Mouse (Mus musculus) retina, embryonic 14.5 days (tissue): Measurements from ENCODE around the gene Rin1.

Source experiments
- DNase-seq: peaks from one replicate; pipeline ENCODE4 v3.0.0-alpha.2; 2015; ENCODE audit warnings: low spot score

The Rin1 gene

GRCm38 (mm10) chr19:5041588-5041987 is 8.7 kb upstream of the Rin1 start:
- no peak for DNase-seq

- DNase-seq = no peak
Measured at GRCm38 (mm10) chr19:5045531-5045930, 4.8 kb upstream of the Rin1 start.

GRCm38 (mm10) chr19:5048138-5049056 is 1.9 kb upstream of the Rin1 start:
- DNase-seq = no peak

GRCm38 (mm10) chr19:5049325-5049724 is 956 bp upstream of the Rin1 start:
- no peak for DNase-seq

GRCm38 (mm10) chr19:5051031-5051430 is 750 bp downstream of the Rin1 start:
- DNase-seq = no peak

GRCm38 (mm10) chr19:5051515-5051914 is 1.2 kb downstream of the Rin1 start:
- DNase-seq = no peak

- no peak for DNase-seq
Measured at GRCm38 (mm10) chr19:5052166-5052822, 2.0 kb downstream of the Rin1 start.

- no peak for DNase-seq
Measured at GRCm38 (mm10) chr19:5052853-5053252, 2.6 kb downstream of the Rin1 start.

GRCm38 (mm10) chr19:5053909-5054308 is 3.6 kb downstream of the Rin1 start:
- peak; percentile 77 for DNase-seq

GRCm38 (mm10) chr19:5056251-5056650 is 6.0 kb downstream of the Rin1 start:
- DNase-seq = peak; percentile 86

GRCm38 (mm10) chr19:5057876-5058775 is 7.8 kb downstream of the Rin1 start:
- no peak for DNase-seq

GRCm38 (mm10) chr19:5058801-5059771 is 8.8 kb downstream of the Rin1 start:
- DNase-seq = peak; percentile 47

GRCm38 (mm10) chr19:5060365-5061330 is 10.4 kb downstream of the Rin1 start:
- DNase-seq = no peak

- DNase-seq = no peak
Measured at GRCm38 (mm10) chr19:5062041-5062440, 11.8 kb downstream of the Rin1 start.

- no peak for DNase-seq
Measured at GRCm38 (mm10) chr19:5062446-5062845, 12.2 kb downstream of the Rin1 start.

- DNase-seq = no peak
Measured at GRCm38 (mm10) chr19:5065104-5065503, 14.8 kb downstream of the Rin1 start.

- DNase-seq = no peak
Measured at GRCm38 (mm10) chr19:5067040-5067799, 16.9 kb downstream of the Rin1 start.

GRCm38 (mm10) chr19:5067867-5068569 is 17.7 kb downstream of the Rin1 start, which contains the start of gene Cd248:
TSS of gene Cd248 (plus strand) at chr19:5068078.
- DNase-seq = peak; percentile 61
